Mouse (Mus musculus) forebrain, postnatal 0 days (tissue): ENCODE results near the gene Tnfaip8l1. TPM values are rescaled to one million over a fixed set of nuclear protein-coding genes. Genes with fewer than 3 reads are reported as not detected.
A peak's percentile ranks its signal among the peaks of the same experiment; 100 is the strongest.

Experiments used
- ATAC-seq: fragments of 200-750 bp; cut with Nextera tagmentation; 2 replicates; pipeline ENCODE4 v1.8.0; 2017; ENCODE audit warnings: mild to moderate bottlenecking, moderate library complexity
- DNase-seq: peaks from one replicate; pipeline ENCODE4 v3.0.0-alpha.2; 2015
- H3K27ac ChIP-seq: fragments of 300-500 bp; sonication (generic); 2 replicates; pipeline ENCODE4 v1.5.1; 2014; ENCODE audit warnings: low read depth, mild to moderate bottlenecking, antibody characterized with exemption, low read length, moderate library complexity, mixed read lengths
- H3K27me3 ChIP-seq: fragments of 300-500 bp; sonication (generic); 2 replicates; pipeline ENCODE4 v1.6.1; 2014; ENCODE audit warnings: mild to moderate bottlenecking, low read length, mixed read lengths; ENCODE audit not compliant: insufficient read depth
- H3K36me3 ChIP-seq: fragments of 300-500 bp; sonication (generic); 2 replicates; pipeline ENCODE4 v1.6.1; 2014; ENCODE audit warnings: mild to moderate bottlenecking, moderate library complexity; ENCODE audit not compliant: insufficient read depth
- H3K4me1 ChIP-seq: fragments of 300-500 bp; sonication (generic); 2 replicates; pipeline ENCODE4 v1.6.1; 2014; ENCODE audit warnings: antibody characterized with exemption; ENCODE audit not compliant: insufficient read depth
- H3K4me2 ChIP-seq: fragments of 300-500 bp; sonication (generic); 2 replicates; pipeline ENCODE4 v1.6.1; 2014; ENCODE audit warnings: low read depth, mild to moderate bottlenecking, moderate library complexity
- H3K4me3 ChIP-seq: fragments of 300-500 bp; sonication (generic); 2 replicates; pipeline ENCODE4 v1.5.1; 2014; ENCODE audit warnings: low read depth, low read length, mixed read lengths
- H3K9ac ChIP-seq: fragments of 300-500 bp; sonication (generic); 2 replicates; pipeline ENCODE4 v1.6.1; 2014; ENCODE audit warnings: mild to moderate bottlenecking
- H3K9me3 ChIP-seq: fragments of 300-500 bp; sonication (generic); 2 replicates; pipeline ENCODE4 v1.6.1; 2016; ENCODE audit warnings: low read length
- CTCF ChIP-seq: sonication (generic); IDR thresholded peaks from 2 replicates; pipeline ENCODE4 v1.5.1; 2016; ENCODE audit warnings: antibody characterized with exemption, control low read depth, low read depth
- WGBS: fragments of 180-500 bp; shearing (Covaris S2); extraction: QIAGEN DNeasy Blood & Tissue Kit; methylation state at CpG from one replicate; pipeline ENCODE4 v1.1.7; 2014; 5-methylcytosine and 5-hydroxymethylcytosine counted together
- polyA plus RNA-seq: library from polyadenylated mRNA; unstranded; fragments of >200 nt; fragmentation: Nextera tagmentation; extraction: Ambion mirVana; gene quantifications from 2 replicates; pipeline ENCODE4 v1.2.1, GENCODE M21; 2015
- total RNA-seq: library from RNA; depleted of rRNA; stranded (reverse); fragments of >200 nt; gene quantifications from 2 replicates; pipeline ENCODE4 v1.2.3, GENCODE M21; 2014

Tnfaip8l1 gene
- total and polyA plus RNA-seq, 2 experiments from 2014 or later, result 8.6 to 11.0 TPM

DNA sequence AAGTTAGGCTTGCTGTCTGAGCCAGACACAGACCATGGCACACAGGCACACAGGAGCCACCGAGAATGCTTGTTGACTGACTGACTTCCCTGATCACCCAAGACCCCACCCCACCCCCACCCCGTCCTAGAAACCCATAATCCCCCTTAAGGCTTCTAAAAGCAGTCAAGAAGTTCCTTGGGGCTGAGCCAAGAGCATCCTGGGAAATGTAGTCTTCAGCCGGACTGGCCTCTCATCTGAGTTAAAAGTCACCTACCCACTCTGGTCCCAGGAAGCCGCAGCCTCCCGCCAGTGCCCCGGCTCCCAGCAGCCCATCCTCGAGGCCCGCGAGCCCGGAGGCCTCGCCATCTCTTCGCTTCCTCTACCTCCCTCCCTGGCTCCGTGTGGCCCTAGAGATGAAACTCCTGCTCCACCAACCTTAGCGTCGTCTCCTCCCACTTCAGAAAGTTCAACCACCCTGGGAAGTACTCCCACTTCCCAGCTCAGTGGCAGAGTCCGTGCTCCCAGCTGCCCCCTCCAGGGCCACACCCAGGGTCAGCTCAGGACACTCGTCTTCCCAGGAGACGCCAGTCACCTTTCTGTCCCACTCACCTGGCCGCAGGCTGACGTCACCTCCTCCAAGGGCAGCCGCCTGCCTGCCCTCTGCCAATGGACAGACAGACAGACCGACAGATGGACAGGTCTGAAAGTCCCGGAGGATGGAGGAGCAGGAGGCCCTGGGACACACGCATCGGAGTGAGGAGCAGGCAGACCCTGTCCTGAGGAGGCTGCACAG lies 24.3 kb upstream of the Tnfaip8l1 start:
- no peaks in the 10 kb centered on the region for H3K27me3 ChIP-seq
- ATAC-seq (no peak), DNase-seq (no peak)
- peak overlapping the region; percentile 95; the same call in 1 of the 2 replicates for H3K4me3 ChIP-seq
- peaks cover 6% of the 10 kb centered on the region; the same call in 1 of the 2 replicates for H3K4me1 ChIP-seq
- peak overlapping the region; percentile 96; the same call in 1 of the 2 replicates for H3K9ac ChIP-seq
- no peaks in the 10 kb centered on the region for H3K9me3 ChIP-seq
- 16% methylated on average over 25 of the region's 25 CpGs for WGBS
- H3K36me3 ChIP-seq, result 0 out of 2 replicates have a peak, but pooled peaks cover 5% of the 10 kb centered on the region
- H3K27ac ChIP-seq, result no peak overlapping the region
- H3K4me2 ChIP-seq, result peak overlapping the region; percentile 71
- no peak for TF ChIP-seq CTCF

GRCm38 (mm10) chr17:56139355-56139754 lies 22.9 kb upstream of the Tnfaip8l1 start:
- peak; percentile 47 for ATAC-seq
- Histone ChIP-seq H3K4me3 (peak overlapping the region; percentile 95), H3K27me3 (no peaks in the 10 kb centered on the region), H3K4me2 (peak overlapping the region; percentile 71), H3K27ac (0 out of 2 replicates have a peak overlapping the region, but pooled peaks have one; percentile 82), H3K36me3 (0 out of 2 replicates have a peak, but pooled peaks cover 5% of the 10 kb centered on the region), H3K9ac (peak overlapping the region; percentile 96), H3K9me3 (no peaks in the 10 kb centered on the region), H3K4me1 (peaks cover 6% of the 10 kb centered on the region; the same call in 1 of the 2 replicates)
- peak; percentile 64 for DNase-seq
- 5% methylated on average over 14 of the region's 21 CpGs for WGBS
- no peak for TF ChIP-seq CTCF

DNA sequence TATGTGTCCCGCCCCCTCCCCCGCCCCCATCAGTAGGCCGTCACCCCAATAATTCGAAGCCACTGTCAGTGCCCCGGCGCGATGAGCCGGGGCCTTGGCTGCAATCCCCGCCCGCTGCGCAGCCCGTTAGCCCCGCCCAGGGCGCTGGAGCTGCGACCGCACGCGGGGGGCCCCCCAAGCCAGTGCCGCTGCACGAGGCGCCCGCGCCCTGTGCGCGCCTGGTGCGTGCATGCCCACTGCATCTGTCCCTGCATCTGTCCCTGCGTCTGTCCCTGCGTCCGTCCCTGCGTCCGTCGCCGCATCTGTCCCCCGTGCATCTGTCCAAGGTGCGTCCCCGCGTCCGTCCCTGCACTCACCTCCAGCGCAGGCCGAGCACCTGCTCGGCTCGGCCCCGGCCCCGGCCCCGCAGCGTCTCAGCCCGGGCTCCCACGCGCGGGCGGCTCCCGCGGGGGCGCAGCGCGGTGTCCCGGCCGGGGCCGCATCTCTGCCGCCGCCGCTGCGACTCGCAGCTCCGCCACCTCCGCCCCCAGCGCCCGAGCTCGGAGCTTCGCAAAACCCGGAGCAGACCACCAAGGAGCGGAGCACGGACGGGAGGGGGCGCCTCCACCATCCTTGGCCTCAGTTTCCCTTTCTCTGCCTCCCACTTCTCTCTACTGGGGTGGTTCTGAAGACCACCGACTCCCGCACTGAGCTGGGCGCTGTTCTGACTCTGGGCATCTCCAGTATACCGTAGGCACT lies 22.2 kb upstream of the Tnfaip8l1 start, which contains the start of gene Sema6b:
Gene Sema6b, minus strand, starts transcription at position 486 of the 738 bp plus-strand sequence.
- Histone ChIP-seq H3K4me1 (peaks cover 6% of the 10 kb centered on the region; the same call in 1 of the 2 replicates), H3K4me3 (peak within 1 kb of the TSS; percentile 95), H3K27ac (peak within 1 kb of the TSS; percentile 82), H3K9me3 (no peaks in the 10 kb centered on the region), H3K4me2 (peak within 1 kb of the TSS; percentile 71), H3K36me3 (0 out of 2 replicates have a peak, but pooled peaks cover 5% of the 10 kb centered on the region), H3K9ac (peak within 1 kb of the TSS; percentile 96), H3K27me3 (no peaks in the 10 kb centered on the region)
- TF ChIP-seq CTCF, result peak; percentile 41
- WGBS, result 1% methylated on average over 76 of the region's 79 CpGs
- peak; percentile 64 for ATAC-seq
- DNase-seq, result peak; percentile 86

GRCm38 (mm10) chr17:56141702-56142605 lies 20.3 kb upstream of the Tnfaip8l1 start:
- no peak for TF ChIP-seq CTCF
- 1% methylated on average over 42 of the region's 47 CpGs for WGBS
- Histone ChIP-seq H3K9me3 (no peaks in the 10 kb centered on the region), H3K36me3 (0 out of 2 replicates have a peak, but pooled peaks cover 2% of the 10 kb centered on the region), H3K4me1 (peaks cover 6% of the 10 kb centered on the region; the same call in 1 of the 2 replicates), H3K4me3 (peak overlapping the region; percentile 47), H3K27ac (no peak overlapping the region), H3K27me3 (no peaks in the 10 kb centered on the region), H3K9ac (peak overlapping the region; percentile 57), H3K4me2 (peak overlapping the region; percentile 73)
- DNase-seq, result peak; percentile 75
- ATAC-seq, result peak; percentile 53

- H3K9me3 ChIP-seq, result no peaks in the 10 kb centered on the region
- 70% methylated on average over 9 of the region's 9 CpGs for WGBS
- H3K4me1 ChIP-seq, result no peaks in the 10 kb centered on the region
- DNase-seq (no peak), ATAC-seq (no peak)
- no peaks in the 10 kb centered on the region for H3K36me3 ChIP-seq
- TF ChIP-seq CTCF, result no peak
- H3K27me3 ChIP-seq, result peaks cover 3% of the 10 kb centered on the region; the same call in 1 of the 2 replicates
- no peak overlapping the region for H3K4me2 ChIP-seq
- H3K27ac ChIP-seq, result no peak overlapping the region
- H3K9ac ChIP-seq, result no peak overlapping the region
- no peak overlapping the region for H3K4me3 ChIP-seq
Observed at GRCm38 (mm10) chr17:56144546-56144945, 17.7 kb upstream of the Tnfaip8l1 start.

DNA sequence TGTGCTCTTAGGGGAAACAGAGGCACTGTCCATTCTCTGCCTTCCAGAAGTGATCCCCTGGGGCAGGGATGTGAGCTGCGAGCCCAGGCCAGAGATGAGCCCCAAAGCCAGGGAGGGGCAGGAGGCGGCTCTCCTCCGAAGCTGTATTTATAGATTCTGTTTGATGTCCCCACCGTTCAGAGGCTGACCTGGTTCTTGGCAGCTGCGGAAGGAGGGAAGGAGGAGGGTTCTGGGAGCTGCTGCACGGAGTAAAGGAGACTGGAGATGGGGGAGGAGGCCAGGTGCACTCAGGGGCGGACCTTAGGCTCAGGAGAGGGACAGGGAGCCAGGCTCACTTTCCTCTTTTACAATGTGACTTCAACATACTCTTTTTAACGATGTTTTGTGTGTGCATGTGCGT lies 16.1 kb upstream of the Tnfaip8l1 start:
- TF ChIP-seq CTCF, result no peak
- no peaks in the 10 kb centered on the region for H3K4me1 ChIP-seq
- DNase-seq (no peak), ATAC-seq (no peak)
- no peak overlapping the region for H3K4me2 ChIP-seq
- peaks cover 5% of the 10 kb centered on the region; the same call in 1 of the 2 replicates for H3K27me3 ChIP-seq
- H3K27ac ChIP-seq, result no peak overlapping the region
- H3K9ac ChIP-seq, result no peak overlapping the region
- no peaks in the 10 kb centered on the region for H3K36me3 ChIP-seq
- H3K4me3 ChIP-seq, result no peak overlapping the region
- WGBS, result 21% methylated on average over 9 of the region's 9 CpGs
- H3K9me3 ChIP-seq, result no peaks in the 10 kb centered on the region
